9 mouse cellular contexts compared by ENCODE assay signal in genomic region chr2:79601691-79602116, GRCm38 (mm10). TPM values are rescaled to one million over a fixed set of nuclear protein-coding genes. Genes with fewer than 3 reads are reported as not detected.
A peak's percentile ranks its signal among the peaks of the same experiment; 100 is the strongest.
DNase-seq lines count a peak whose midpoint lies in the region; ATAC-seq and TF ChIP-seq lines count a peak whose summit lies in the region.
"Had no signal": no experiment of that assay in that cellular context is flagged by ENCODE, and none has a peak within 500 bp of the region (broad histone marks: within the 10 kb centered on the region; RNA-seq: fewer than 3 reads in every experiment).

No protein-coding gene starts in this region.

- no peak overlapping the region for H3K9ac ChIP-seq in midbrain, embryonic 14.5 days (replicated peaks; ENCODE audit: low read length)
- no peak overlapping the region for H3K9ac ChIP-seq in midbrain, embryonic 11.5 days (ENCODE audit: low read length)
- no peak overlapping the region for H3K9ac ChIP-seq in hindbrain, postnatal 0 days (replicated peaks; ENCODE audit: low read length)
- H3K9ac ChIP-seq: liver, embryonic 13.5 days had no signal

- no peak; the same call in 1 of the 2 replicates for ATAC-seq in midbrain, embryonic 14.5 days (ENCODE audit: low FRiP score, low TSS enrichment)
- no peak for ATAC-seq in midbrain, embryonic 11.5 days (ENCODE audit: low FRiP score)
- no peak for ATAC-seq in hindbrain, postnatal 0 days
- ATAC-seq in megakaryocyte, adult 5-6 weeks (ENCODE audit: poor library complexity, severe bottlenecking) = 0 out of 2 replicates have a peak, but pooled peaks have one; percentile 35

- H3K4me3 ChIP-seq in midbrain, embryonic 14.5 days (replicated peaks; ENCODE audit: low read depth, low read length) = no peak overlapping the region
- no peak overlapping the region for H3K4me3 ChIP-seq in midbrain, embryonic 11.5 days (ENCODE audit: low read depth, low read length)
- H3K4me3 ChIP-seq in hindbrain, postnatal 0 days (ENCODE audit: low read length) = no peak overlapping the region
- H3K4me3 ChIP-seq in left cerebral cortex, adult 2 months = no peak overlapping the region
- H3K4me3 ChIP-seq: liver, embryonic 13.5 days had no signal

- DNase-seq in midbrain, embryonic 14.5 days = peak; percentile 58
- DNase-seq in midbrain, embryonic 11.5 days (ENCODE audit: low spot score, missing footprints) = no peak
- DNase-seq in cerebellum, adult 18-20 months = peak; percentile 23 to 37
- DNase-seq in hindbrain, postnatal 0 days (ENCODE audit: low spot score) = peak; percentile 41
- no peak for DNase-seq in left cerebral cortex, adult 2 months (ENCODE audit: extremely low spot score in 1 of 2, low spot score in 2 of 2)
- DNase-seq in gastrocnemius, postnatal 25 days = no peak
- no peak for DNase-seq in layer of hippocampus, postnatal 10 days (ENCODE audit: low spot score in 2 of 2)
- DNase-seq: liver, embryonic 13.5 days had no signal

- H3K4me2 ChIP-seq in midbrain, embryonic 14.5 days (ENCODE audit: low read length) = no peak overlapping the region
- H3K4me2 ChIP-seq in midbrain, embryonic 11.5 days = no peak overlapping the region
- no peak overlapping the region for H3K4me2 ChIP-seq in hindbrain, postnatal 0 days (ENCODE audit: low read depth, low read length)
- H3K4me2 ChIP-seq: liver, embryonic 13.5 days had no signal

- H3K36me3 ChIP-seq in midbrain, embryonic 14.5 days (ENCODE audit: control insufficient read depth, insufficient read depth, low read length) = no peaks in the 10 kb centered on the region
- H3K36me3 ChIP-seq in midbrain, embryonic 11.5 days (ENCODE audit: control insufficient read depth, insufficient read depth, low read length) = no peaks in the 10 kb centered on the region
- H3K36me3 ChIP-seq in hindbrain, postnatal 0 days (ENCODE audit: insufficient read depth, low read length) = no peaks in the 10 kb centered on the region
- H3K36me3 ChIP-seq: liver, embryonic 13.5 days had no signal

- TF ChIP-seq CTCF in hindbrain, postnatal 0 days (IDR thresholded peaks at IDR 0.05; ENCODE audit: low read depth) = no peak
- no peak for TF ChIP-seq CTCF in left cerebral cortex, adult 2 months (IDR thresholded peaks at IDR 0.05)

- 32% methylated on average over 4 of the region's 4 CpGs for WGBS in midbrain, embryonic 14.5 days
- WGBS in midbrain, embryonic 11.5 days = 33% methylated on average over 4 of the region's 4 CpGs
- WGBS in hindbrain, postnatal 0 days = 30% methylated on average over 4 of the region's 4 CpGs

- H3K9me3 ChIP-seq in midbrain, embryonic 14.5 days (ENCODE audit: control insufficient read depth, low read length) = no peaks in the 10 kb centered on the region
- no peaks in the 10 kb centered on the region for H3K9me3 ChIP-seq in midbrain, embryonic 11.5 days (ENCODE audit: control insufficient read depth, low read length)
- H3K9me3 ChIP-seq in hindbrain, postnatal 0 days (ENCODE audit: low read length) = no peaks in the 10 kb centered on the region
- H3K9me3 ChIP-seq: liver, embryonic 13.5 days had no signal

- peaks cover 4% of the 10 kb centered on the region; the same call in 1 of the 2 replicates for H3K4me1 ChIP-seq in midbrain, embryonic 14.5 days (ENCODE audit: control insufficient read depth, insufficient read depth, low read length)
- H3K4me1 ChIP-seq in midbrain, embryonic 11.5 days (ENCODE audit: control insufficient read depth, insufficient read depth, low read length) = peaks cover 4% of the 10 kb centered on the region; the same call in 1 of the 2 replicates
- no peaks in the 10 kb centered on the region for H3K4me1 ChIP-seq in hindbrain, postnatal 0 days (ENCODE audit: insufficient read depth, low read length)

- H3K27me3 ChIP-seq in midbrain, embryonic 14.5 days (ENCODE audit: control insufficient read depth, insufficient read depth, low read length) = no peaks in the 10 kb centered on the region
- H3K27me3 ChIP-seq in midbrain, embryonic 11.5 days (ENCODE audit: control insufficient read depth, insufficient read depth, low read length) = no peaks in the 10 kb centered on the region
- H3K27me3 ChIP-seq in hindbrain, postnatal 0 days (ENCODE audit: insufficient read depth, low read length) = no peaks in the 10 kb centered on the region
- H3K27me3 ChIP-seq: liver, embryonic 13.5 days had no signal

- no peak overlapping the region for H3K27ac ChIP-seq in midbrain, embryonic 14.5 days (replicated peaks; ENCODE audit: low read depth, low read length)
- no peak overlapping the region for H3K27ac ChIP-seq in midbrain, embryonic 11.5 days (ENCODE audit: low read depth, low read length)
- H3K27ac ChIP-seq in hindbrain, postnatal 0 days = no peak overlapping the region
- no peak overlapping the region for H3K27ac ChIP-seq in left cerebral cortex, adult 2 months
- H3K27ac ChIP-seq: liver, embryonic 13.5 days had no signal

- intact Hi-C loops in left cerebral cortex, adult 2 months (cut with DNase I) = no loop called here

RNA-seq across cellular contexts. Expression of gene Itprid2, which starts 33.4 kb away (rescaled TPM):
- polyA plus RNA-seq in midbrain, embryonic 14.5 days (2014; fragmentation: Nextera tagmentation; extraction: Ambion mirVana) = 2.9 and 5.1 TPM in 2 replicates
- polyA plus RNA-seq in midbrain, embryonic 11.5 days (2014; fragmentation: Nextera tagmentation; extraction: Ambion mirVana) = 5.8 and 6.1 TPM in 2 replicates
- total RNA-seq in hindbrain, postnatal 0 days (2014; rRNA removed) = 10.2 and 11.6 TPM in 2 replicates
- 5.9 TPM in 2 replicates for polyA plus RNA-seq in hindbrain, postnatal 0 days (2015; fragmentation: Nextera tagmentation; extraction: Ambion mirVana)
- total RNA-seq in megakaryocyte, adult 5-6 weeks (2015) = 26.9 and 38.7 TPM in 2 replicates
- 16.7 and 25.4 TPM in 2 replicates for total RNA-seq in megakaryocyte, adult 5-6 weeks (2017)
- total RNA-seq in left cerebral cortex, adult 2 months (2021) = 10 to 100 TPM; 38.6 to 39.6 TPM
- 10 to 100 TPM; 10.7 to 11.2 TPM for total RNA-seq in gastrocnemius, postnatal 25 days (2021)
- total RNA-seq in layer of hippocampus, postnatal 10 days (2021) = 10 to 100 TPM; 34.3 to 35.4 TPM

Comparison
In these comparisons a context has a peak if more than half of its experiments do, and no peak if none do; other contexts are left out.
1. DNase-seq: peak in midbrain, embryonic 14.5 days (single experiment), cerebellum, adult 18-20 months (2 of 2) and hindbrain, postnatal 0 days (single experiment); none in midbrain, embryonic 11.5 days (single experiment), left cerebral cortex, adult 2 months (0 of 2), gastrocnemius, postnatal 25 days (single experiment) and layer of hippocampus, postnatal 10 days (0 of 2).